ENCODE assay signal across 9 mouse cellular contexts in genomic region chr7:100190778-100191177, GRCm38 (mm10). TPM values are rescaled to one million over a fixed set of nuclear protein-coding genes. Genes with fewer than 3 reads are reported as not detected.
A peak's percentile ranks its signal among the peaks of the same experiment; 100 is the strongest.
DNase-seq lines count a peak whose midpoint lies in the region; ATAC-seq and TF ChIP-seq lines count a peak whose summit lies in the region.
"Had no signal": no experiment of that assay in that cellular context is flagged by ENCODE, and none has a peak within 500 bp of the region (broad histone marks: within the 10 kb centered on the region; RNA-seq: fewer than 3 reads in every experiment).

No protein-coding gene starts in this region.

- H3K4me3 ChIP-seq in heart, embryonic 12.5 days: no peak overlapping the region
- H3K4me3 ChIP-seq in ES-E14 (ENCODE audit: insufficient read depth in 1 of 2, low read depth in 1 of 2, low read length in 2 of 2, poor library complexity in 1 of 2, severe bottlenecking in 1 of 2): no peak overlapping the region
- H3K4me3 ChIP-seq in cerebellum, adult 2 months (replicated peaks; ENCODE audit: insufficient read depth, low read depth, low read length): no peak overlapping the region
- H3K4me3 ChIP-seq: liver, embryonic 15.5 days had no signal

- H3K36me3 ChIP-seq in heart, embryonic 12.5 days: no peaks in the 10 kb centered on the region
- no peaks in the 10 kb centered on the region for H3K36me3 ChIP-seq in ES-E14 (ENCODE audit: control insufficient read depth, insufficient read depth, low read length, poor library complexity, severe bottlenecking)
- H3K36me3 ChIP-seq: liver, embryonic 15.5 days had no signal

- H3K27ac ChIP-seq in heart, embryonic 12.5 days (ENCODE audit: poor library complexity, severe bottlenecking): no peak overlapping the region
- H3K27ac ChIP-seq in ES-E14 (ENCODE audit: insufficient read depth, low read depth, low read length, poor library complexity, severe bottlenecking): no peak overlapping the region
- H3K27ac ChIP-seq in cerebellum, adult 2 months (ENCODE audit: insufficient read depth, low read length): no peak overlapping the region
- H3K27ac ChIP-seq: liver, embryonic 15.5 days had no signal

- TF ChIP-seq POLR2A in cerebellum, adult 2 months (IDR thresholded peaks at IDR 0.05; ENCODE audit: borderline replicate concordance, insufficient read depth, low read length): no peak

- 2% methylated on average over 4 of the region's 4 CpGs for WGBS in heart, embryonic 12.5 days
- 0% methylated on average over 4 of the region's 4 CpGs for WGBS in cerebellum, adult 2 months

- peak; percentile 42 to 78 for DNase-seq in heart, adult 18-20 months
- peak; percentile 31 for DNase-seq in ES-E14 (ENCODE audit: low read depth, low spot score)
- peak; percentile 63 for DNase-seq in cerebellum, adult 2 months
- DNase-seq in frontal cortex, postnatal 25 days (ENCODE audit: low spot score in 2 of 2): peak; percentile 31
- DNase-seq in kidney, postnatal 4 days: peak; percentile 84 to 87
- DNase-seq in lung, postnatal 14 days: peak; percentile 84
- DNase-seq in right cerebral cortex, postnatal 25 days: peak; percentile 30

- no peaks in the 10 kb centered on the region for H3K9me3 ChIP-seq in heart, embryonic 12.5 days (replicated peaks)
- H3K9me3 ChIP-seq in ES-E14 (ENCODE audit: control insufficient read depth, insufficient read depth, low read depth, low read length): no peaks in the 10 kb centered on the region
- H3K9me3 ChIP-seq: liver, embryonic 15.5 days had no signal

- in situ Hi-C loops in ES-E14 (cut with MboI; ENCODE audit: low sequenced_read_pairs in 2 of 2, unreplicated experiment in 2 of 2): no loop called here

- no peak overlapping the region for H3K9ac ChIP-seq in heart, embryonic 12.5 days
- no peak overlapping the region for H3K9ac ChIP-seq in ES-E14 (ENCODE audit: insufficient read depth, low read depth, low read length, poor library complexity, severe bottlenecking)
- H3K9ac ChIP-seq: liver, embryonic 15.5 days had no signal

- peaks cover 20% of the 10 kb centered on the region for H3K27me3 ChIP-seq in heart, embryonic 12.5 days (replicated peaks)
- no peaks in the 10 kb centered on the region for H3K27me3 ChIP-seq in cerebellum, adult 2 months (ENCODE audit: control insufficient read depth, insufficient read depth, low read length)

- peak; percentile 85 for TF ChIP-seq CTCF in cerebellum, adult 2 months (IDR thresholded peaks at IDR 0.05; ENCODE audit: borderline replicate concordance, insufficient read depth, low read depth, low read length)

- no peak overlapping the region for H3K4me2 ChIP-seq in heart, embryonic 12.5 days
- H3K4me2 ChIP-seq: liver, embryonic 15.5 days had no signal

- H3K4me1 ChIP-seq in heart, embryonic 12.5 days (replicated peaks): no peaks in the 10 kb centered on the region
- no peaks in the 10 kb centered on the region; a peak in 1 of 4 replicates for H3K4me1 ChIP-seq in ES-E14 (ENCODE audit: control insufficient read depth in 2 of 2, insufficient read depth in 2 of 2, low read length in 2 of 2, poor library complexity in 1 of 2)
- no peaks in the 10 kb centered on the region for H3K4me1 ChIP-seq in cerebellum, adult 2 months (ENCODE audit: control insufficient read depth, insufficient read depth, low read length)
- H3K4me1 ChIP-seq: liver, embryonic 15.5 days had no signal

- ATAC-seq in heart, embryonic 12.5 days (ENCODE audit: insufficient number of reproducible peaks, low FRiP score): no peak

TF ChIP-seq in ES-E14, 5 proteins besides CTCF, POLR2A, EP300 and RAD21:
- TF ChIP-seq MAFK (IDR thresholded peaks at IDR 0.05; ENCODE audit: insufficient read depth, low read depth, low read length): no peak
- TF ChIP-seq HCFC1 (IDR thresholded peaks at IDR 0.05; ENCODE audit: borderline replicate concordance, insufficient read depth, low read length): no peak
- TF ChIP-seq CHD2 (IDR thresholded peaks at IDR 0.05; ENCODE audit: low read depth, low read length): no peak
- no peak for TF ChIP-seq ZC3H11A (IDR thresholded peaks at IDR 0.05; ENCODE audit: borderline replicate concordance, low read depth, low read length)
- no peak for TF ChIP-seq ZNF384 (IDR thresholded peaks at IDR 0.05; ENCODE audit: low read depth, low read length)

RNA-seq across cellular contexts. Expression of gene Kcne3, which starts 14.5 kb away (rescaled TPM):
- under 1 TPM; 0.59 to 0.99 TPM for total RNA-seq in heart, adult 18-20 months (2021)
- polyA plus RNA-seq in heart, embryonic 12.5 days (2016; fragmentation: Nextera tagmentation; extraction: Ambion mirVana): 8.0 and 10.0 TPM in 2 replicates
- not detected in 2 replicates for total RNA-seq in ES-E14 (2012; rRNA removed)
- polyA plus RNA-seq in cerebellum, adult 2 months (2012; rRNA removed): not detected in 2 replicates

RNA-seq across cellular contexts. Expression of gene Lipt2, which starts 31.7 kb away (rescaled TPM):
- total RNA-seq in heart, adult 18-20 months (2021): 1 to 10 TPM; 5.5 TPM
- polyA plus RNA-seq in heart, embryonic 12.5 days (2016; fragmentation: Nextera tagmentation; extraction: Ambion mirVana): 12.1 and 12.9 TPM in 2 replicates
- 3.8 and 6.2 TPM in 2 replicates for total RNA-seq in ES-E14 (2012; rRNA removed)
- polyA plus RNA-seq in cerebellum, adult 2 months (2012; rRNA removed): 6.9 and 7.5 TPM in 2 replicates

RNA-seq across cellular contexts. Expression of gene Pgm2l1, which starts 36.4 kb away (rescaled TPM):
- total RNA-seq in heart, adult 18-20 months (2021): 1 to 10 TPM; 6.3 to 7.0 TPM
- 1.9 and 3.2 TPM in 2 replicates for polyA plus RNA-seq in heart, embryonic 12.5 days (2016; fragmentation: Nextera tagmentation; extraction: Ambion mirVana)
- 5.9 and 6.7 TPM in 2 replicates for total RNA-seq in ES-E14 (2012; rRNA removed)
- 49.6 and 49.8 TPM in 2 replicates for polyA plus RNA-seq in cerebellum, adult 2 months (2012; rRNA removed)

Comparison
In these comparisons a context has a peak if more than half of its experiments do, and no peak if none do; other contexts are left out.
1. DNase-seq: peak in every context shown above with its lines; median percentile 86 in kidney, postnatal 4 days; 84 in lung, postnatal 14 days; 63 in cerebellum, adult 2 months; 60 in heart, adult 18-20 months; 31 in ES-E14; 31 in frontal cortex, postnatal 25 days; 30 in right cerebral cortex, postnatal 25 days.